Mouse (Mus musculus): ENCODE data around the gene Aipl1.

Aipl1 gene

GRCm38 (mm10) chr11:72050168-72050894, 13.0 kb upstream of the Aipl1 start:
- no peak for DNase-seq (ENCODE audit: low read depth)

- DNase-seq (ENCODE audit: low read depth) = no peak
Observed at GRCm38 (mm10) chr11:72049171-72049759, 12.0 kb upstream of the Aipl1 start.

DNA sequence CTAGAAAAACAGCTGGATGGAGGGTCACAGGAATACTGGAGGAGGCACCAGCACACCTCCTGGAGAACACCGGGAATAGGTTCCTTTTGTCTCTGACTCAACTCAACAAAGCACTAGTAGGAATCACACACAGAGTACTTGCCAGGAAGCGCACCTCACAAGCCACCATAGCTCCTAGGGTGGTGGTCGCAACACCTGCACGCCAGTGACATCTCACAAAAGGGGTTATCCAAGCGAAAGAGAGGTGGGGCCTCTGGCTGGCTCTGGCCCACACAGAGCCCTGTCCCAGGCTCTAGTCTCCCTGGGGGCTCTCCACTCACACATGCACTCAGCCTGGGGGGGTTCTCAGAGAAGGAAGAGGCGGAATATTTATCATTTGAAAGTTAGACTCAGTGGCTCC, 11.4 kb upstream of the Aipl1 start:
- DNase-seq (ENCODE audit: low read depth) = no peak

DNA sequence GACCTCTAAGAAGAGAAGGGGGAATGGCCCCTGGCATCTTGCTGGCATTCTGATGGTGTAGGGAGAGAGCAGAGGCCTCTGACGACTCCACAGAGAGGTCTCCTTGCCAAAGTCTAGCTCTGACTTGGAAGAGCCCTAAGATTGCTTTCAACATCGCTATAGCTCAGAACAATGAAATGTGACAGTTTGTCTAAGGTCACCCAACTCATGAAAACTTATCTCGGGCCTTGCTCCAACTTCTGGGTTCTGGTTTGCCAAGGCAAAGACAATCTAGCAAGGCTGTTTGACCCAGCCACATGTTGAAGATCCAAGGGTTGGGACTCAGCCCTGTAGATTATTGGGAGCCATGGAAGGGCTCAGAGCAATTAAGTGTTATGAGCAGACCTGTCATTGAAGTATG, 6.9 kb upstream of the Aipl1 start:
- DNase-seq (ENCODE audit: low read depth) = no peak

GRCm38 (mm10) chr11:72042631-72043030, 5.3 kb upstream of the Aipl1 start:
- DNase-seq (ENCODE audit: low read depth) = no peak

- peak; percentile 60 for DNase-seq (ENCODE audit: low read depth)
Observed at GRCm38 (mm10) chr11:72041768-72042607, 4.7 kb upstream of the Aipl1 start, which contains the start of gene Pimreg. Gene Pimreg (plus strand): TSS chr11:72042032.

DNA sequence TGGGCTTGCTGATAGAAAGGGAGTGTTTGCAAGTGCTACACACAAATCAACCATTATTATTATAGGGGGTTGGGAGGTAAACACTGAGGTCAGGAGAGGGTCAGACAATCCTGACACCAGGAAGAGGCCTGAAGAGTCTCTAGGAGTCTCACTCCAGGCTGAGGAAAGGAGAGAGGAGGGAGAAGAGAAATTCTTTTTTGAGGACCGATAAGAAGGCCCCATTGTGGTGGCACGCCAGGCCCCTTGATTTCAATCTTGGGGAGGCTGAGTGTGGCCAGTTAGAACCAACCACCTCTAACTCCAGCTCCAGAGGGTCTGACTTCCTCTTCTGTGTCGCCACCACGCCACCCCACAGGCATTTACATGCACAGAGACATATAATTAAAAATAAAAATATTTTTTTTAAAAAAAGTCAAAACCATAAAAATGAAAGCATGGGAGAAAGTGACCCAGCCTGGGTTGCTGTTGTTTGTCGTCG, 4.0 kb upstream of the Aipl1 start:
- DNase-seq (ENCODE audit: low read depth) = no peak

DNA sequence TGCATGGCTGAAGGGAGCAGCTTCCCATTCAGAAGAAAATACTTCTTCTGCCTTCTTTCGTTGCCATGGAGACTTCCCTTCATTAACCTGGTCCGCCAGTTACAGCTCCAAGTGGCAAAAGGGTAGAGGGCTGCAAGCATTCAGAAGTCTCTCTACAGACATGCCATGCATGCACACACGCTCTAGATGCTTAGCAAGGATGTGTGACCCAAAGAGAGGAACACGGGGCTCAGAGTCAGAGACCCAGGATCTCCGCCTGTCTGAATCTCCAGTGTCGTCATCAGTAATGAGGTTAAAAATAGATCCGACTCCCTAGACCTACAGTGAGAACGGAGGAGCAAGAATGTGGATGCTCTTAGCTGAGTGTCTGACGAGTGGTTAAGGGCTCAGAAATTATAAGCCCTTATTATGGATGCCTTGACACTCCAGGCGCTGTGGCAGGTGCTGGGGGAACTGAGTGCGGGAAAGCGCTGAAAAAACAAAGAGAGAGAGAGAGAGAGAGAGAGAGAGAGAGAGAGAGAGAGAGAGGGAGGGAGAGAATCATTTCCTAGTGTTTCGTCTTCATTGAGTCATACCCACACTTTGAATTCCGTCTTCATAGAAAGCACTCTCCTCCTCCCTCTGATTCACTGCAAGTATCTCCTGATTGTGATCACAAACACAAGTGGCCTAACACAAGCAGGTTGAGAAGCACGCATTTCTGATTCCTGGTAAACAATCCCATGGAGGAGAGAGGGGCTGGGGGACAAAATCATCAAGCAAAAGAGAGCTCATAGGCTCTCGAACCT, 2.5 kb upstream of the Aipl1 start:
- no peak for DNase-seq (ENCODE audit: low read depth)

GRCm38 (mm10) chr11:72037996-72038395, 687 bp upstream of the Aipl1 start:
- peak; percentile 46 for DNase-seq (ENCODE audit: low read depth)

DNA sequence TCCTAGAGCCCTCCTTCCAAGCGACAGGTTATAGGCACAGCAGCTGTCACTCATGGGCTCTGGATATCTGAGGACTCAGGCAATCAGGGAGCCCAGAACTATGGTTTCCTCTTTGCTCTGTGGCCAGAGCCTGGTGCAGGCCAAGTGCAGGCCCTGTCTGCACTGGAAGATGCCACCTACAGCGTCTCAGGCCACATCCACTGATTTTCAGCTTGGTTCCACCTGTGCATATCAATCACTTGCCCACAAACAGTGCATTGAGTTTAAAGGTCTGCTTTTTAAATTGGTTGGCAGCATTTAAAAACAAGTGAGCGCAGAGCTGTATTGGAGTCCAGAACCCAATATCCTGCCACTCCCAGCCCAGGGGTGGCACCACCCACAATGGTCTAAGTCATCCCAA, 4.7 kb downstream of the Aipl1 start:
- DNase-seq (ENCODE audit: low read depth) = no peak

DNA sequence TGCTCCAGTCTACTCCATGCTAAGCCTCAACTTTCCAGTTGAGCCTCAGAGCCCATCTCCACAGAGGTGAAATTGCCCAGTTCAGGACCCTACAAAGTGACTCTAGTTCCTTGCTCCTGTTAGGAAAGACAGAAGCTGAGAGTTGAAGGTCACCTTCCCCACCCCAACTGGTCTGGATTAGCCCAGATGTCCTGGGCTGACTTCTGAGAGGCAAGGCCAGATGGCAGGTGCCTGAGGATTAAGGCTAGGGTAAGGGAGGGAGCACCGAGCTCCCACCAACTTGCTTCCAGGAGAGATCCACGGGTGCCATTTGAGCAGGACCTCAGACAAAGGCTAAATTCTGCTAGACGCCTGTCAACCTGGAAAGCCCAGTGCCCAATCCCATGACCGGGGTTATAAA, 5.2 kb downstream of the Aipl1 start:
- DNase-seq (ENCODE audit: low read depth) = no peak

- no peak for DNase-seq (ENCODE audit: low read depth)
Observed at GRCm38 (mm10) chr11:72031353-72031752, 6.0 kb downstream of the Aipl1 start.

DNA sequence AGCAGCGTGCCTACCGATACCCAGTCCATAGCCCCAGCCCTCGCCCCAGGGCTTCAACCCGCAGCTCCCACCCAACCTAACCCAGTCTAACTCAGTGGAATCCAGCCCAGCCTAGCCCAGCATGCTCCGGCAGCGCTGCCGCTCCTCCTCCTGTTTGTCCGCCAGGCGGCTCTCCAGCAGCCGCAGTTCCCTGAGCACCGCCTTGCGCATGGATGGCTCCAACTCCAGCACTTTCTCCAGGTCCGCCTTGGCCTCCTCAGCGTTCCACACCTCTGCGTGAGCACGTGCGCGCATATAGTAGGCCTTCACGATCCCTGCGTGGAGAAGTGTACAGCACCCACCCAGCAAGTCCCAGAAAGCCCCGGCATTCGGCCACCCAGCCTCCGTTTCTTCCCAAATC, 8.2 kb downstream of the Aipl1 start:
- no peak for DNase-seq (ENCODE audit: low read depth)

- no peak for DNase-seq (ENCODE audit: low read depth)
Observed at GRCm38 (mm10) chr11:72027836-72028235, 9.5 kb downstream of the Aipl1 start.

DNA sequence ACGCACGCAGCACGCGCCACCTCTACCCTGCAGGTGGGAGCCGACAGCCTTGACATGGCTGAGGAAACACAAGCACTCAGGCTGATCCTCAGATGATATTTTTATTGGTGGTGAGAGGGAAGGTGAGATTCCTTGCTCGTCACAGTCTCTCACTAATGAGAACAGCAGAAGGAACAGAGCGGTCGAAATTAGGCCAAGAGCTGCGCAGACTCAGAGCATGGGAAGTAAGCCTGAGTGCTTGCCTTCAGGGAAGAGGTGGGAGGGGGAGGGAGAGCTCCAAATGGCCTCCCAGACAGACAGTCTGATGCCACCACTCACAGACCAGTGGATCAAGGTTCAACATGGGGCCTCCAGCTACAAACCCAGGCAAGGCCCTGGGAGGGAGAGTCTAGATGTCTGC, 10.8 kb downstream of the Aipl1 start:
- DNase-seq (ENCODE audit: low read depth) = no peak

- peak; percentile 35 for DNase-seq (ENCODE audit: low read depth)
Observed at GRCm38 (mm10) chr11:72025843-72026242, 11.5 kb downstream of the Aipl1 start.

GRCm38 (mm10) chr11:72024193-72024781, 13.0 kb downstream of the Aipl1 start:
- DNase-seq (ENCODE audit: low read depth) = peak; percentile 47

DNA sequence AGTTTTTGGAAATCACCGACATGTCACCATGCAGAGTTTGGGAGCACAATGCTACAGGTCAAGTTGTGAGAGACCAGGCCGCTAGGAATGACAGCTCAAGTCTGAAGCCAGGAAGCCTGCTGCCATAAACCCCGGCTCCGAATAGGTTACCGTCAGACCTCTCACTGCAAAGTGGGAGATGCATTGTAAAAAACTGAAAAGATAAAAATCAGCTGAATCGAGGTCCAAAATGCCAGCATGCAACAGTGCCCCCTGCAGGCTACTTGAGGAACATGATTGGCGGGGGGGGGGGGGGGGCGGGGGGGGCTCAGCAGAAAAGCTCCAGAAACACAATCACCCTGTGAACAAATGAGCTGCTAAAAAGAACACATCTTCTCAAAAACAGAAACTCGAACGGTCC, 13.7 kb downstream of the Aipl1 start:
- DNase-seq (ENCODE audit: low read depth) = no peak

GRCm38 (mm10) chr11:72022827-72023226, 14.5 kb downstream of the Aipl1 start:
- DNase-seq (ENCODE audit: low read depth) = no peak

GRCm38 (mm10) chr11:72021015-72021414, 16.3 kb downstream of the Aipl1 start:
- DNase-seq (ENCODE audit: low read depth) = no peak

- DNase-seq (ENCODE audit: low read depth) = no peak
Observed at GRCm38 (mm10) chr11:72017253-72017601, 20.1 kb downstream of the Aipl1 start.

Measured in c-Kit-positive CD71-positive TER-119-negative erythroid progenitor cells, embryonic 14.5 days (primary cell).